In genomic region chr5:150049946-150050345, GRCm38 (mm10) we compare ENCODE assay signal across 8 mouse cellular contexts. TPM values are rescaled to one million over a fixed set of nuclear protein-coding genes. Genes with fewer than 3 reads are reported as not detected.
DNase-seq lines count a peak whose midpoint lies in the region; ATAC-seq and TF ChIP-seq lines count a peak whose summit lies in the region.

No protein-coding gene starts in this region.

- no peak overlapping the region for H3K4me2 ChIP-seq in intestine, embryonic 15.5 days (replicated peaks)
- H3K4me2 ChIP-seq in intestine, embryonic 16.5 days (ENCODE audit: low read depth, low read length), result no peak overlapping the region

- no peak overlapping the region for H3K9ac ChIP-seq in intestine, embryonic 15.5 days
- no peak overlapping the region for H3K9ac ChIP-seq in intestine, embryonic 16.5 days (ENCODE audit: low read depth, low read length)

- DNase-seq in thymus, postnatal 4 days, result peak; percentile 63
- DNase-seq in thymus, adult 18-20 months, result no peak
- no peak for DNase-seq in urinary bladder, postnatal 25 days (ENCODE audit: low spot score)
- DNase-seq in cerebellum, adult 9-10 months, result no peak

- TF ChIP-seq CTCF in cortical plate, adult 2 months (IDR thresholded peaks at IDR 0.05; ENCODE audit: extremely low read depth, insufficient read depth, low read length), result peak; percentile 69

- WGBS in intestine, embryonic 15.5 days, result 54% methylated on average over 7 of the region's 7 CpGs
- 70% methylated on average over 7 of the region's 7 CpGs for WGBS in intestine, embryonic 16.5 days

- no peaks in the 10 kb centered on the region for H3K36me3 ChIP-seq in intestine, embryonic 15.5 days
- H3K36me3 ChIP-seq in intestine, embryonic 16.5 days (ENCODE audit: control insufficient read depth, insufficient read depth, low read length), result no peaks in the 10 kb centered on the region

- ATAC-seq in intestine, embryonic 15.5 days, result 0 out of 2 replicates have a peak, but pooled peaks have one; percentile 34
- no peak for ATAC-seq in intestine, embryonic 16.5 days
- 0 out of 2 replicates have a peak, but pooled peaks have one; percentile 22 for ATAC-seq in megakaryocyte, adult 5-6 weeks (ENCODE audit: poor library complexity, severe bottlenecking)

- TF ChIP-seq POLR2A in cortical plate, adult 2 months (IDR thresholded peaks at IDR 0.05; ENCODE audit: extremely low read depth, insufficient read depth, low read length), result no peak

- no peak overlapping the region for H3K27ac ChIP-seq in intestine, embryonic 15.5 days
- no peak overlapping the region for H3K27ac ChIP-seq in intestine, embryonic 16.5 days (ENCODE audit: low read length)
- no peak overlapping the region for H3K27ac ChIP-seq in cortical plate, adult 2 months (ENCODE audit: insufficient read depth, low read length)

- no peaks in the 10 kb centered on the region for H3K9me3 ChIP-seq in intestine, embryonic 15.5 days
- H3K9me3 ChIP-seq in intestine, embryonic 16.5 days (ENCODE audit: control insufficient read depth, low read length), result no peaks in the 10 kb centered on the region; the same call in 1 of the 2 replicates

- no peaks in the 10 kb centered on the region for H3K4me1 ChIP-seq in intestine, embryonic 15.5 days (replicated peaks)
- H3K4me1 ChIP-seq in intestine, embryonic 16.5 days (ENCODE audit: control insufficient read depth, insufficient read depth, low read length), result no peaks in the 10 kb centered on the region
- H3K4me1 ChIP-seq in cortical plate, adult 2 months (ENCODE audit: control insufficient read depth, insufficient read depth, low read length), result peaks cover 2% of the 10 kb centered on the region

- no peak overlapping the region for H3K4me3 ChIP-seq in intestine, embryonic 15.5 days (replicated peaks)
- no peak overlapping the region for H3K4me3 ChIP-seq in intestine, embryonic 16.5 days (ENCODE audit: low read length)
- H3K4me3 ChIP-seq in cortical plate, adult 2 months (ENCODE audit: insufficient read depth, low read length), result no peak overlapping the region

- no peaks in the 10 kb centered on the region for H3K27me3 ChIP-seq in intestine, embryonic 15.5 days (replicated peaks)
- no peaks in the 10 kb centered on the region for H3K27me3 ChIP-seq in intestine, embryonic 16.5 days (replicated peaks; ENCODE audit: control insufficient read depth, insufficient read depth, low read length)

RNA-seq across cellular contexts. Expression of gene Rxfp2, which starts 31.5 kb away (rescaled TPM):
- polyA plus RNA-seq in intestine, embryonic 15.5 days (2015; fragmentation: Nextera tagmentation; extraction: Ambion mirVana), result 0.38 and 0.44 TPM in 2 replicates
- polyA plus RNA-seq in intestine, embryonic 16.5 days (2015; fragmentation: Nextera tagmentation; extraction: Ambion mirVana), result 0.15 and 0.23 TPM in 2 replicates
- polyA plus RNA-seq in cortical plate, adult 2 months (2012; rRNA removed), result 2.3 and 2.7 TPM in 2 replicates
- not detected in 2 replicates for total RNA-seq in megakaryocyte, adult 5-6 weeks (2015)
- not detected in 2 replicates for total RNA-seq in megakaryocyte, adult 5-6 weeks (2017)
